Mouse (Mus musculus) telencephalon, adult 2 months (tissue): ENCODE results near the gene Wdr75.
A peak's percentile ranks its signal among the peaks of the same experiment; 100 is the strongest.

Experiments
- DNase-seq: peaks from one replicate; pipeline ENCODE4 v3.0.0-alpha.2; 2011; ENCODE audit warnings: low read depth, low spot score

The Wdr75 gene

DNA sequence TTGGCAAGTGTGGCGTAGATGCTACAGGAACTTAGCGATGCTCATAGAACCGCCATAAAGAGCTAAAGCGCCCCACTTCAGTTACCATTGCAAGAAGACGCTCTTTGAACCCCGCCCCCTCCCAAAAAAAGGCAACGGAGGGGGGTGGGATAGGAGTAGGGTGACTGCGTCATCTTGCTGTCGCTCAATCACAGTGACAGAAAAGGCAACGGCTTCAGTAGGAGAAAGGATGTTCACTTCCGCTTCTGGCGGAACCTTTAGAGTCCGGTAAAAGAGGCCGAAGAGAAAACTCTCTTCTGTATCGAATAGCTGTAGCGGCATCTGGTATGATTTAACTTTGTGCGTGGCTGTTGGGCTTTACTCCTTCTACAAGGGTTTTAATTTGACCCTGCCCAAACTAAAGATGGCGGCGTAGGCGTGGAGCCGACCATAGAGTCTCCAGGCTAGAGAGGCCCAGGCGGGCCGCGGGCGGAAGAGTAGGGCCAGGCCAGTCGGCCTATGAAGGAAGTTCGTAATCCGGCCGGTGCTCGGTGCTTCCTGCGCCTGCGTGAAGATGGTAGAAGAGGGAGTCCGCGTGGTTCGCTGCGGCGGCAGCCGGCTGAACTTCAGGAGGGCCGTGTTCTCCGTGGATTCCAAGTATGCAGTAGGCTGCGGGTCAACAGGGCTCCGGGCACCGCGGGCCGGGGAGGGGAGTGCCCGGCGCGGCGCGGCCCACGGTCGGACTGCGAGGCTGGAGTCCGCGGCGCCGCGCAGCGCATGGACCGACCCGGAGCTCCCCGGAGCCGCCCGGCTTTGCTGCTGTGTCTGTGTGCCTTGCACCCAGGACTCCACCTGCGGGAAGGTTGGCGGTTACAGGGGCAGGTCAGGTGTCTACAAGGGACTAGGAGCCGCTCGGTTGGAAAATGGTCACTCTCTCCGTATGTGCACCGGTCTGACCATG lies at the start of gene Wdr75:
Wdr75 (plus strand) TSS at position 198 of the 940 bp plus-strand sequence.
- peak; percentile 95 for DNase-seq

DNA sequence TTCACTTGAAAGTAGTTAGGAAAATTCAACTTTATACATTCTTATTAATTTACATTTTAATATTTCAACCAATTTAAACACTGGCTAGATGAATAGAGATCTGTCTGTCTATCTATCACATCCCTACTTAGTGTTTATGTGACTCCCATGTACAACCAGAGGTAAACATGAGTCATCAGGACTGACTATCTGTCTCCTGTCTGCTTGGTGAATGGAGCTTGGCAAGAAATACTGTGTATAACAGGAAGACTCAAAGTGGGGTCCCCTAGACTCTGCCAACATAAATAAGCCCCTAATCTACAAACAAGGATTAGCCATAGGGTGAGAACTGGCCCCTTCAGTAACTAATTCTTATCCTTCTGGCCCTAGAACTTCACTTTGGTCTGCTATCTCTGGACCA lies 39.1 kb upstream of the Wdr75 start:
- no peak for DNase-seq

DNA sequence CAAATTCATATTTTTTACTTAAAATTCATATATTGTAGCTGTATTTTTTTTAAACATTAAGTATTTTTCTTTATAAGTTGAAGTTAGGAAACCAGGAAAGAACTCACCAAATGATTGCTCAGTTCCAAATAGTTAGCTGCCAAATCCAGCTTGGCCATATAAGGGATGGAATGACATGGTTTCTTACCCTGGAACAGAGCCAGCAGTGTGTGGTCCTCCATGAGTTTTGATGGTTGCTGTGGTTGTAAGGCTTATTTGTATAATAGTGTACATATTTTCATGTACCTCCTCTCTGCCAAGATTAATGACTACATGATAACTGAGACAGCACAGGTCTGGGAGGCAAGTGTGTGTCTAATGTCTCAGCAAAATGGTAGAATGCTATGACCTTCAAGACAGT lies 38.3 kb upstream of the Wdr75 start:
- DNase-seq: no peak

DNA sequence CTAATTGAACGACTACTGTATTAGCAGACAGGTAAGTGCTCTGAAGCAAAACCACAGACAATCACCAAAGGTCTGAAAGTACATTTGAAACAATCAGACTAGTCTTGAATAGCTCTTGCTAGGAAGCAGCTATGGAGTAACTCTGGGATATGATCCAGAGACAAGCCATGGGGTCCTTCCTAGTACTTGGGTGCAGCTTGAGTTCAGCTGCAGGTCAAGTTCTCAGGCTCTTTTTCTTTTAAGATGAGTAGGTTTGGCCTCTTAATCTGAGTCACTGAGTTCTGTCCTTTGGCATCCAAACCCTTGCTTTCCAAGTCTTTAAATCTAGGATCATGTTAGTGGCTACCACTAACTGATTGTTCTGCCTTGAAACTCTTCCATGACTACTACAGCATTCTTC lies 37.0 kb upstream of the Wdr75 start:
- DNase-seq: no peak

DNA sequence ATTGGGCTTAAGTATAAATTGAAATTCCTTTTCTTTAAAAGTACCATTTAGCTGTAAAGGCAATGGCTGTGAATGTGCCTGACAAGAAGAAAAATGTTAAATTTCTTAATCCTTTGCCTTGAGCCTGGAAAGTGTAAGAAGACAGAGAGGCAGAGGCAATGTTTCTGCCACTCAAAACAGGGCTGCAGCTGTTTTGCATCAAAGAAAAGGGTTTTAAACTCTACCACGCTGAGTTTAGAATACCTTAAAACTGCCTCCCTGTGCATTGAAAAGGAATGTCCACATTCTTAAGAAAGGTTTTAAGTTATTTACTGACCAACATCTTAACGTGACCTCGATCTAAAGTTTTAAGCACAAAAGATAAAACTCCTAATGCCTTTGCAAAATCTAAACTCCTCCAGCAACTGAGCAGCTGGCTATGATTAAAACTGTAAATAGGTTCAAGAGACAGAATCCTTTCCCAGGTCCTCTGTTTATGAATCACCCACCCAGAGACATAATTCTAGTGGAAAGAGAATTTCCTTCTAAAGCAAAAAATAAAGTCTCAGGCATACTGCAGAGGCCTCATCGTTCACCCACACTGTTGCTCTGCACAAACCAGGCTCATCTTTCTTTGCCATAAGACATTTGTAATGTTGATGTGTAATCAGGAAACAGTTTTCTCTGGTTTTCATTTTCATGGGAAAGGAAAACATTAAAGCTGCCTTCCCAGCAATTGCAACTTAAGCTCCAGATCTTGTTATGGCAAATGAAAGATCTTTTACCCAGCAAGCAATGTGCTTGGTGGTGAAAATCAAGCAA lies 34.1 kb upstream of the Wdr75 start:
- DNase-seq: no peak

DNA sequence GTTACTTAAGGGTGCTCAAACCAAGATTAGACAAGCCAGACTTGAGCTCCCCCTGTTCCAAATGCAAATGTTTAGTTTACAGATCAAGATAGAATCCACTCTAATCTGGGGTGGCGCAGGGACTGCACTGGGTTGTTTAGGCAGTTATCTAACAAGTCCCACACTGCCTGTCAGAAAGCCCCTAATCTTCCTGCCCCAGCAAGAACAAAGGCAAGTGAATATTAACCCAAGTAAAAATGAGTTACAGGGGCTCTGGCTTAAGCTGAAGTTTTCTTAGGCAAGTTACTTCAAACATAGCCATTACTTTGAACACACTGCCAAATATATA lies 33.5 kb upstream of the Wdr75 start:
- DNase-seq: no peak

DNA sequence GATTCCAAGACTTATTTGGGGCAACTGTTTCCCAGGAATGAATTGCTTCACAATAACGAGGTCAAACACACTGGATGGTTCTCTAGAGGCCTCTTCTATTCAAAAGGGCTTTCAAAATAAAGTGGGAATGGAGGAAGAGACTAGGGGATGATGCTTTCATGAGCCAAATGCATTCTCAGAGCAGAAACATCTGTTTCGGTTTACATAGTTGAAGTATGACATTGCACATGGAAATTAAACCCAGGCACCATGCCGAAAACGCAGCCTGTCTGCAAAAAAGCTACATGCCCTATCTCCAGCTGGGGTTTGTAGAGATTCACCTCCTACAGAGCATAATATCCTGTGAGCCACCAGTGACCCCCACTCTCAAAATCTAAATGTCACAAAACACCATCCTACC lies 29.3 kb upstream of the Wdr75 start:
- no peak for DNase-seq

DNA sequence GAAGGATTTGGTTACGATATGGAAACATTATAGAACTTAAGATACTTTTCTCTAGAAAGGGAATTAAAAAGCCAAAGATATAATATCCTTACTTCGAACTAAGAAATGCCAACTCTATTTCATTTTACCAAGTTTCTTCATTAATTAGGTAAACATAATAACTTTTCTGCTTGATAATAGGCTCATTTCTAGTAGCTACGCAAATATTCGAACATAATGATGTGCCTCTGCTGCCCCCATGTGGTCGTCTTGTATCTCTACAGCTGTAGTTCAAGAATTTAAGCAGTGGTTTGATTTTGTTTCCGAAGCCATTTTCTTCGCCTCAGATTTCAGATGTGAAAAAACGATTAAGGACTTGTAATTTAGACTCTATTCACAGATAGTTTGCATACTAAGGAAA lies 28.8 kb upstream of the Wdr75 start:
- peak; percentile 58 for DNase-seq

DNA sequence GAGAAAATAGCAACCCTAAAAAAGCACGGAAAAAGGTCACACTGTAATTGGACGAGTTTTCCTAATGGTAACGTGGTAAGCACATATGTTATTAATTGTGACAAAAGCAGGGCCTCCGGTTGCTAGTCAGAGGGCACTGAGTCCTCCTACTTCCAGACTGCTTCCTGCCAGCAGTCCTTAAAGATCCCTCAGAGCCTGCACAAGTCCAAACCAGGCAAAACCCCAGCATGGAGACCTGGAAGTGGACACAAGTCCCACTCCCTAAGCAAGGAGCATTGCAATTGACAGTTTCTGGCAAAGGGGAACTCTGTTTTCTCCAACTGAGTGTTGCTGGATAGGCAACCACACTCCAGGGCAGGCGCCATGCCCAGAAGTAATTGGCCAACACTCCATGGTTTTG lies 27.4 kb upstream of the Wdr75 start:
- DNase-seq: no peak

DNA sequence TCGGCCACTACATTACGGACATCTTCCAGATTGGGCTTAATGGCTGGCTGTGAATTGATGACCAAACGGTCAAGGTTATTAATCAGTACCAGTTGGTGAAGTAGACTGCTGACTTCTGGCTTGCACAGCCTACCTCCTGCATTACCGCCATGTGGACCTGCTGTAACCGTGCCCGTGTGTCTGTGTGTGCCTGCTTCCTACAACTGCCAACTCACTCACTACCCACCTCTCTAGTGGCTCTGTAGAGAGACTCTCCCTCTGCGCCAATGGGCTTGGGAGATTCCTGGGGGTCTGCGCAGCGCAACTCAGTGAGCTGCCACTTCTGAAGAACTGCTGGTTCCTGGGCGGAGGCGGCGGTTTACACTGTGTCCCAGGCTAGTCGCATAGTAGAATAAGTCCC lies 25.6 kb upstream of the Wdr75 start:
- no peak for DNase-seq

DNA sequence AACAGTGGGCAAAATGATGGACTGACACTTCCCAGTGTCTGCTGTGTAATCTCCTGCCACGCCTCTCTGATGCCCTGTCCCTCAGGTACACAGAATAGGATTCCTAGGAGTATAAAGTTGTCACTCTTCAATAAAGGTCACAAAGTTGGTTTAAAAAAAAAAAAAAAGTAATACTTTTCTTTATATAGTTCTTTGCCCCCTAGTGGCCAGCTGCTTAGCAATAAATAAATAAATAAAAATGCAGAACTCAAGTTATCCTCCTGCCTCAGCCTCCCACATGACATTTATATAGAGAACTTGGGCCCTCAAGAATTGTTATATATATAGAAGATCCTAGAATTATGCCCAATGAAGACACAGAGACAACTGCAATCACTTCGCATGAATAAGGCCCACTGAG lies 24.9 kb upstream of the Wdr75 start:
- DNase-seq: no peak

DNA sequence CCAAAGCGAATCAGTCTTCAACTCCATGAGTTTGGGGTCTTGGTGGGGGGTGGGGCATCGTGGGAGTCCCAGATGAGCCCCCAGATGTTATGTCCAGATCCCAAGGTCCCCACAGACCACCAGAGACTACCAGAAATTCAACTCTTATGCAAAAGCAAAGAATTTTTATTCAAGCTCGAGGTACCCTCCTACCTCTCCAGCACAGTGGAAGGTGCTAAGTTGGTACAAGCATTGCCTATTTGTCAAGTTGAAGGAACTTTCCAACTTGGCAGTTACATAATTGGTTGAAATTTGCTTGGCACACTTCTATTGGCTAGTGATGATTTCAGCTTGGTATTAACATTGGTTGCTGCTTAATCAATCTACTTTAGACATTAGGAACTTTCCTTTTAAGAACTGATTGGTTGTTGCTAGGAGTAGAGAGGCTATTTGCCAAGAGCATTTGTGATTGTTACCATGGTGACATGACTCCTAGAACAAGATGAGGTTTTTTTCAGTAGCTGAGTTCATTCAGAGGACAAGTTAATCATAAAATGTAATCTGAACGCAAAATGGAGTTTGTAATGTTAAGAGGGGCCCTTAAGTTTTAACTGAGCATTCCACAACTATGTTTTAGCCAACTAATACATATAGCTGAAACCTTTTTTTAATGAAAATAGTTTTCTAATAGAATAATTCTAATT lies 14.2 kb upstream of the Wdr75 start:
- DNase-seq: peak; percentile 34

DNA sequence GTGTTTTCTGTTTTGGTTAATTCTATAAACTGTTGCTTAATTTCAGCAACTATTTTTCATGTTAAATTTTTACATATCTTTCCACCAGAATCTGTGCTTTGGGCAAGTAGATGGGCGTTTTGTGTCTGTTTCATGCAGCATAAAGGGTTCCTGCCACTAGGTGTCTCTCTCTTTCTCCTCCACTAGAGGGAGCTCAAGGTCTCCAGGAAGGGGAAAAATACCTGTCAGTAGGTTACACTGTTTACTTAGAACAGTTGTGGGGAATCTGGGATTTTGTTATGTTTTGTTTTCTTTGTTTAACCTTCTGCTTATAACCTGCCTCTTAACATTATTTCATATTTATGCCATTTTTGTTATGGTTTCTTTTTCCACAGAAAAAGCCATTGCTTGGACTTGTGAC lies 21.9 kb downstream of the Wdr75 start:
- DNase-seq: no peak

DNA sequence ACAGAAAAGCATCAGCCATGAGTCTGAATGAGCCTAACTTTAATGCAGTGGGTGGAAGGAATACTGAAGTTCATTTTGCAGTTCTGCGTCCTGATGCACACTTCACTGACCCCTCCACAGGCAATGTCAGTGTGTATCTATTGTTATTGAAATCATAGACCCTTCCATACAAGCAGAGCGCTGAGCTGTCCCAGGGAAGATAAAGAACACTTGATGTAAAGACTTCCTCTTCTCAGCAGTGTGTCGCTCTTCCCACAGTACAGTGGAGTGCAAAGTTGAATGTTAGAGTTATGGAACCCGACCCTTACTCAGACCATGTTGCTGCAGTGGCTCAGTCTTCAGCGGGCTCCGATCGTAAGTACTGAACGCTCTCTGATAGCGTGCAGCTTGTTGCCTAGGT lies 23.6 kb downstream of the Wdr75 start:
- DNase-seq: no peak

DNA sequence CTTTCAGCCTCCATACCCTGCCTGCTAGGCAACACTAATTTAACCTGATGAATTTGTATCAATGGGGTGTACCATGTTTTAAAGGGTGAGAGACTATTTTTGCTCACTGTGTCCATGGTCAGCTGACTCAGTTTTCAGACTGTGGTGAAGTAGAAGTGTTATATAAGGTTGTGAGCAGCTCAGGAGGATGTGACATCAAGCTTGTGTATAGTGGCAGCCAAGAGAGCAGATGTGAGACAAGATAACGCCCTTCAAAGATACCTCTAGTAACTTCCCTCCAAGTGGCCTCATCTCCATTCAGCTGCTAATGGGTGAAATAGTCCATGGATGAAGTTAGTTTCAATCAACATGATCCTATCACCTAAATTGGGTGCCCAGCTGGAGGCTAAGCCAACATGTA lies 29.5 kb downstream of the Wdr75 start:
- no peak for DNase-seq

DNA sequence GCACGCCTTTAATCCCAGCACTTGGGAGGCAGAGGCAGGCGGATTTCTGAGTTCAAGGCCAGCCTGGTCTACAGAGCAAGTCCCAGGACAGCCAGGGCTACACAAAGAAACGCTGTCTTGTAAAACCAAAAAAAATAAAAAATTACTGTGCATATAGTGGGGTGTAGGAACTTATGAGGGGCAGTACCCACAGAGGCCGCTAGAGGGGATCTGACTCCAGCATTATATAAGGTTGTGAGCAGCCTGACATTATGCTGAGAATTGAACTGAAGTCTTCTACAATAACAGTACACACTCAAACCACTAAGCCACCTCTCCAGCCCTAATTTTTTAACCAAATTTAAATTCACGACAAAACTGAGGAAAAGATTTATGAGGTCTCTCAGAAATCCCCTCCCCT lies 30.2 kb downstream of the Wdr75 start:
- DNase-seq: peak; percentile 22

DNA sequence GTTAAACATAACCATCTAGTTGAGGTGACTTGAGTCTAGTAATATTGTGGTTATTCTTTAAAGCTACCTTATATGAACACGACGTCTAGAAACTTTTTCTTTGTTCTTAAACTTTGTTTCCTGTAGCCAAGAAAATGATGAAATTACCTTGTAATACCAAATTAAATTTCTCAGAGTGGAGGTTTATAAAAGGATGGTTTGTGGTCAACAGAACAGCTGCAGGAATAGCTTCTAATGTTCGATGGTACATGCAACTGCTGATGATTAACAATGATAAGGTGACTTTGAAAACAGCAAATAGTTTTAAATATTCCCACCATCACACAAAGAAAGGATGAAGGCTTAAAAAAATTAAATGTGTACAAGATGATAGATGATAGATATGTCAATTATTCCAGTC lies 30.7 kb downstream of the Wdr75 start:
- no peak for DNase-seq

DNA sequence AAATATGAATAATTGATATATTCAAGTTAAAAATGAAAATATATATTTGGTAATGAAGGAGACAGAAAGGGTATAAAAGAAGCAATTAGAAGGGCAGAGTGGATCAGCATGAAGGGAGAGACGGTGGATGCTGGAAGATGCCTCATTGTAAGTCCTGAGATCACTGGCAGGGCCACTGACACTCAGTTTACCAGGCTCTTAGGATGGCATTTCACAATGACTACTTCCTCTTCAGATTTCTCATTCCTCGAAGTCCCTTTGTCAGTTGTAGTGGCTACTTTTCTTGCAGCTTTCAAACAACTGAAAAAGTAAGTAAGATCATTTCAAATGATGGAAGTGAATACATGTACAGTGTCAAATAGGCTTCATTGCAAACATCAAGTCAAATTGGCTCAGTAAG lies 31.2 kb downstream of the Wdr75 start:
- no peak for DNase-seq

DNA sequence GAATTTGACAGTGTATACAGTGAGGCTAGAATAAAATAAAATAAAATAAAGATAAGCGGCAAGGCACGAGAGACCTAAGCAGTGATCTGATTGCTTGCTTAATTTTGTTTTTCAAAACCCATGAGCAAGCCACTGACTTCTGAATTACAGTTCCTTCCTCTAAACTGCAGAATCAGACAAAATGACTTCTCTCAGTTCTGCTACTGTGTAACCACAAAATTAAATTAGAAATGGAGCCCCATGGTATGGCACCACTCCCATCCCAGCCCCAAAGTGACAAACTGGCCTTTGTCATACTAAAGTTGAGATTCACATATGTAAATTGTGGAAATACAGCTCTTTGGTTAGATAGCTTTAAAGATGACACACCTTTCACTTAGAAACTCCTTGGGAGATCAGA lies 31.8 kb downstream of the Wdr75 start:
- no peak for DNase-seq

DNA sequence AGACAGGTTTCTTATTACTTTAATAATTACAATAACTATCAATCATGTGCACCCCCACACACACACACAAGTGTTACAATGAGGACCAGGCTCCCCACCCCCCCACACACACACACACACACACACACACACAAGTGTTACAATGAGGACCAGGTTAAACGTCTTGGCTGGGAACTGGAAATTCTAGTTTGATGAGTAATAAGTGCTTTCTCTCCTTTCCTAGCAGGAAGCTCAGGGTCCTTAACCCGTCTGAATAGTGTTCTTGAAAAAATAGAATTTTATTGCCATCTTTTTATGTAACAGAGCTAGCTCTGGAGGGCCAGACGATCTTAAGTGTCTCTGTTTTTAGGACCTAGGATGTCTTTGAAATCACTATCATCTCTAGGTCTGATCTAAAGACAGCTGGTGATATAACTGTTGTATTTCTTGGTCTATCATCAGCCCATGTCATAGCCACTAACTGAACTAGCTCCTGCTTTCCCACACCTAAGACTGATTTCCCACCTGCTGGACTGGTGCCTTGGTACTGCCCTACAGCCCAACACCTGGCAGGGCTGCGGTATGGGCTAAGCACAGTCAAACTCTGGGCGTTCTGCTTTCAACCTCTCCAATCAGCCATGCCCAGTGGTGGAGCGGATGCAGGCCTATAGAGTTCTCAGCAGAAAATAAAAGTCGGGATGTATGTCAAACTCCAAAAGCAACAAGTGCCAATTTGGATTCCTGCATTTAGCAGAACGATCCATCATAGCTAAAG lies 35.7 kb downstream of the Wdr75 start:
- DNase-seq: no peak

DNA sequence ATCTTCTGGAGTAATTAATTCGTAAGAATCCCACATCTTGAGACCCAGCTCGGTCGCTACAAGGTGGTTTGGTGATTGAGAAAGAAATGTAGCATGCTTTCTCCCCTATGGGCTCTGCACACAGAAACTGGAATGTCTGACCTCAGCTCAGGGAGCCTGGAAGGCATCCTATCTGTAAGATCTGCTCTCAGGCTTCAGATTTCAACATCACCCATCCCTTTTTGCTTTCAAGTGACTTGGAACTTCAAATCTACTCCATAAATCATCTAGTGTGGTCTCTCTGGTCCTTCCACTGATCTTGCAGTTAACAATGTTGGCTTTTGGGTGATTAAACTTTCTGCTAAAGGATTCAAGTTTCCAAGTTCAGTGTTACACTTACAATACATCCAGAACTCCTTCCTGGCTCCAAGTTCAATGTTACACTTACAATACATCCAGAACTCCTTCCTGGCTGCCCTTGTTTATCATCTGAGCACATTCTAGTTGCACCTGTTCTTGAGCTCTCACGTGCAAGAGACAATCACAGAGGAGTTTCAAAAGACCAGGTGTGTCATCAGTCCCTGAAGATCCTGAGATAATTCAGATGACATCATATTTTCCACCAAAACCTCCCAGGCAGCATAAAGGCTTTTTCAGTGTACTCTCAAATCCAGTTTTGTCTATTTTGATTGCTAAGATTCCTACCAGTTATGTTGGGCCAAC lies 40.5 kb downstream of the Wdr75 start:
- DNase-seq: no peak
